Comparison of ENCODE assay signal across 8 mouse cellular contexts in the genomic region with DNA sequence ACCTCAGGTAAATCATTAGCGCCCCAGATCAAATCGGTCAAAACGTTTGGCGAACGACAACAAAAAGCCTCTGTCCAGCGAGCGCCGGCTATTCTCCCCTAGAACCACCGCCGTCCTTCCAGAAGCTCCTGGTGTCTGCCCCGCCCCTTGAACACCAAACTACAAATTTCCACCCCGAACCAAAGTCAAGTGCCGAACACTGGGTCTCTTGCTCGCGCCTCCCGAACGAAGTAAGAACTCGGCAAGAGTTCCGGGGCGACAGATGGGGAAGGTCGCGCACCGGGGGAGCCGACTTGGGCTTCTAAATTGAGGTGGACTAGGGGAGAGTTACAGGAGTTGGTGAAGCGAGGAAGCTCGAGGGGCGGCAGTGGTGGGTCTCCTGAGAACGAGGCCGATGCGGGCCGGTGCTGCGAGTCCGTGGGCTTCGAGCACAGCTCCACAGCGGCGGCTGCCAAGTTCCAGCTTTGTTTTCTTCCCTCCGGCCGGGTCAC. TPM values are rescaled to one million over a fixed set of nuclear protein-coding genes. Genes with fewer than 3 reads are reported as not detected.
DNase-seq lines count a peak whose midpoint lies in the region; ATAC-seq and TF ChIP-seq lines count a peak whose summit lies in the region.

Gene Tubgcp4, plus strand, starts transcription at position 174 of the 491 bp plus-strand sequence.

- no peak for TF ChIP-seq CTCF in stomach, postnatal 0 days (IDR thresholded peaks at IDR 0.05; ENCODE audit: low read depth)

- H3K4me1 ChIP-seq in forebrain, embryonic 12.5 days: peaks cover 30% of the 10 kb centered on the region
- peaks cover 8% of the 10 kb centered on the region; the same call in 1 of the 2 replicates for H3K4me1 ChIP-seq in stomach, postnatal 0 days (replicated peaks; ENCODE audit: control insufficient read depth, insufficient read depth)

- no peak for TF ChIP-seq EP300 in stomach, postnatal 0 days (optimal IDR thresholded peaks at IDR 0.05)

- peak within 1 kb of the TSS; percentile 90 for H3K9ac ChIP-seq in forebrain, embryonic 12.5 days
- peak within 1 kb of the TSS; percentile 90 for H3K9ac ChIP-seq in stomach, postnatal 0 days (ENCODE audit: low read length)

- no peak for DNase-seq in frontal cortex, postnatal 14 days (ENCODE audit: low spot score in 2 of 2)
- DNase-seq in adrenal gland, adult 8-10 months: peak; percentile 47
- DNase-seq in heart, postnatal 4 days: no peak
- DNase-seq in layer of hippocampus, adult 8-10 months (ENCODE audit: low spot score in 2 of 2): no peak
- peak; percentile 49 for DNase-seq in lung, postnatal 14 days
- no peak for DNase-seq in stomach, postnatal 0 days (ENCODE audit: low spot score)

- peak within 1 kb of the TSS; percentile 89 for H3K27ac ChIP-seq in forebrain, embryonic 12.5 days
- H3K27ac ChIP-seq in stomach, postnatal 0 days (replicated peaks): peak within 1 kb of the TSS; percentile 94

- no peaks in the 10 kb centered on the region for H3K27me3 ChIP-seq in forebrain, embryonic 12.5 days
- H3K27me3 ChIP-seq in stomach, postnatal 0 days (ENCODE audit: control insufficient read depth, insufficient read depth, low read length): no peaks in the 10 kb centered on the region

- no peaks in the 10 kb centered on the region for H3K9me3 ChIP-seq in forebrain, embryonic 12.5 days
- no peaks in the 10 kb centered on the region for H3K9me3 ChIP-seq in stomach, postnatal 0 days (ENCODE audit: control insufficient read depth, low read length)

- peak within 1 kb of the TSS; percentile 92 for H3K4me3 ChIP-seq in forebrain, embryonic 12.5 days (replicated peaks)
- peak within 1 kb of the TSS; percentile 90 for H3K4me3 ChIP-seq in stomach, postnatal 0 days (ENCODE audit: low read depth, low read length)

- ATAC-seq in frontal cortex, adult (ENCODE audit: low TSS enrichment): 0 out of 2 replicates have a peak, but pooled peaks have one; percentile 21
- ATAC-seq in forebrain, embryonic 12.5 days (ENCODE audit: low FRiP score): peak; percentile 5; the same call in 1 of the 2 replicates
- ATAC-seq in stomach, postnatal 0 days (ENCODE audit: low FRiP score, low TSS enrichment): peak; percentile 55

- peak within 1 kb of the TSS; percentile 67 for H3K4me2 ChIP-seq in forebrain, embryonic 12.5 days
- peak within 1 kb of the TSS; percentile 79 for H3K4me2 ChIP-seq in stomach, postnatal 0 days (replicated peaks; ENCODE audit: low read depth)

- 0% methylated on average over 38 of the region's 38 CpGs for WGBS in forebrain, embryonic 12.5 days
- WGBS in stomach, postnatal 0 days: under 1% methylated on average over 35 of the region's 38 CpGs

- H3K36me3 ChIP-seq in forebrain, embryonic 12.5 days (replicated peaks): peaks cover 33% of the 10 kb centered on the region
- H3K36me3 ChIP-seq in stomach, postnatal 0 days (ENCODE audit: control insufficient read depth, insufficient read depth, low read length): 0 out of 2 replicates have a peak, but pooled peaks cover 5% of the 10 kb centered on the region

RNA-seq across cellular contexts. Expression of gene Tubgcp4, which starts in this region (rescaled TPM):
- 10 to 100 TPM; 43.8 to 53.2 (median 44.6) TPM for total RNA-seq in adrenal gland, adult 8-10 months (2022)
- polyA plus RNA-seq in forebrain, embryonic 12.5 days (2016; fragmentation: Nextera tagmentation; extraction: Ambion mirVana): 82.9 and 83.1 TPM in 2 replicates
- 10 to 100 TPM; 23.5 to 23.8 TPM for total RNA-seq in heart, postnatal 4 days (2021)
- 10 to 100 TPM; 32.3 to 47.9 (median 41.5) TPM for total RNA-seq in layer of hippocampus, adult 8-10 months (2022)
- 14.2 and 15.4 TPM in 2 replicates for polyA plus RNA-seq in stomach, postnatal 0 days (2015; fragmentation: Nextera tagmentation; extraction: Ambion mirVana)

Comparison
In these comparisons a context has a peak if more than half of its experiments do, and no peak if none do; other contexts are left out.
1. ATAC-seq: peak in every context shown above with its lines; median percentile 55 in stomach, postnatal 0 days; 21 in frontal cortex, adult; 5 in forebrain, embryonic 12.5 days.
2. DNase-seq: peak in adrenal gland, adult 8-10 months (single experiment) and lung, postnatal 14 days (single experiment); none in frontal cortex, postnatal 14 days (0 of 2), heart, postnatal 4 days (single experiment), layer of hippocampus, adult 8-10 months (0 of 2) and stomach, postnatal 0 days (single experiment).